Mouse (Mus musculus) left cerebral cortex, postnatal 14 days (tissue): ENCODE results near the gene Rasal1. TPM values are rescaled to one million over a fixed set of nuclear protein-coding genes. Genes with fewer than 3 reads are reported as not detected.

Source experiments
- DNase-seq, 2 experiments: peaks; one replicate each; pipeline ENCODE4 v3.0.0; 2021 to 2022; ENCODE audit warnings: low spot score in 2 of 2, mixed read lengths in 1 of 2
- intact Hi-C: fragments of 180-260 bp; cut with DNase I; formaldehyde crosslinking; loops from one replicate; pipeline ENCODE4 v1.15.1; 2025
- total RNA-seq, 2 experiments: library from RNA; stranded (reverse); gene quantifications; 2 replicates each; pipeline ENCODE4 v1.2.3; 2021

Rasal1 gene
- total RNA-seq, 2 experiments from 2014 or later: 94.2 to 107 TPM

- intact Hi-C loops: no loop called here
- DNase-seq: no peak
These were observed 55.8 kb downstream of the Rasal1 start for GRCm38 (mm10) chr5:120704421-120704820.

- intact Hi-C loops: no loop called here
- peak in 1 of 2 experiments; percentile 57 for DNase-seq
These were observed 57.9 kb downstream of the Rasal1 start for GRCm38 (mm10) chr5:120706541-120706940.

- DNase-seq: no peak
- intact Hi-C loops: no loop called here
These were observed 58.4 kb downstream of the Rasal1 start for GRCm38 (mm10) chr5:120706976-120707375.

GRCm38 (mm10) chr5:120710161-120710825 is 61.7 kb downstream of the Rasal1 start:
- intact Hi-C loops: no loop called here
- peak; percentile 49 to 58 for DNase-seq

GRCm38 (mm10) chr5:120710826-120711248 is 62.2 kb downstream of the Rasal1 start:
- peak; percentile 36 to 37 for DNase-seq
- intact Hi-C loops: loop anchor here (1.0 kb wide), 1 partner anchor 31 kb away; no protein-coding TSS in a partner anchor

- intact Hi-C loops: loop anchor here (1.0 kb wide), 1 partner anchor 31 kb away; no protein-coding TSS in a partner anchor
- DNase-seq: peak; percentile 81
These were observed 62.8 kb downstream of the Rasal1 start for GRCm38 (mm10) chr5:120711416-120711815.

- intact Hi-C loops: loop anchor here (1.0 kb wide), 1 partner anchor 32 kb away; no protein-coding TSS in a partner anchor
- DNase-seq: no peak
These were observed 63.2 kb downstream of the Rasal1 start, which contains the start of gene Dtx1 for GRCm38 (mm10) chr5:120711827-120712226. Gene Dtx1, minus strand, starts transcription at chr5:120711927.

- DNase-seq: peak in 1 of 2 experiments; percentile 59
- intact Hi-C loops: no loop called here
These were observed 64.1 kb downstream of the Rasal1 start for GRCm38 (mm10) chr5:120712721-120713120.

GRCm38 (mm10) chr5:120714314-120714713 is 65.7 kb downstream of the Rasal1 start:
- intact Hi-C loops: no loop called here

GRCm38 (mm10) chr5:120717136-120717535 is 68.5 kb downstream of the Rasal1 start:
- intact Hi-C loops: no loop called here
- peak in 1 of 2 experiments; percentile 30 for DNase-seq

More at GRCm38 (mm10) chr5:120714314-120714713, 65.7 kb downstream of the Rasal1 start:
- DNase-seq: peak; percentile 80 to 86

GRCm38 (mm10) chr5:120718600-120719378 is 70.2 kb downstream of the Rasal1 start:
- no peak for DNase-seq
- intact Hi-C loops: no loop called here

GRCm38 (mm10) chr5:120721005-120721404 is 72.4 kb downstream of the Rasal1 start:
- intact Hi-C loops: no loop called here

GRCm38 (mm10) chr5:120725811-120726455 is 77.3 kb downstream of the Rasal1 start:
- intact Hi-C loops: no loop called here
- no peak for DNase-seq

More at GRCm38 (mm10) chr5:120721005-120721404, 72.4 kb downstream of the Rasal1 start:
- DNase-seq: no peak

Other genes starting within 250 kb of the Rasal1 start
- under 1 TPM in 1 of 2 experiments, not detected in 1; 0.27 TPM for gene Lhx5, start 217.1 kb upstream of the Rasal1 start, total RNA-seq
- gene Sdsl, start 176.0 kb upstream of the Rasal1 start, total RNA-seq: 1 to 10 TPM; 5.1 to 5.4 TPM
- gene Sds, start 172.3 kb upstream of the Rasal1 start, total RNA-seq: not detected
- 10 to 100 TPM; 77.4 to 81.8 TPM for gene Plbd2, start 145.2 kb upstream of the Rasal1 start, total RNA-seq
- 1 to 10 TPM; 5.2 to 5.4 TPM for gene Slc8b1, start 137.6 kb upstream of the Rasal1 start, total RNA-seq
- gene Tpcn1, start 60.1 kb upstream of the Rasal1 start, total RNA-seq: 10 to 100 TPM; 47.7 to 50.0 TPM
- under 1 TPM; 0.22 to 0.59 TPM for gene Iqcd, start 59.8 kb upstream of the Rasal1 start, total RNA-seq
- 10 to 100 TPM; 31.5 to 32.4 TPM for gene Rita1, start 36.2 kb upstream of the Rasal1 start, total RNA-seq
- 10 to 100 TPM; 44.5 to 48.0 TPM for gene Ddx54, start 36.1 kb upstream of the Rasal1 start, total RNA-seq
- not detected for gene Cfap73, start 14.6 kb upstream of the Rasal1 start, total RNA-seq
- gene Dtx1, start 63.1 kb downstream of the Rasal1 start, total RNA-seq: 10 to 100 TPM; 72.6 to 80.1 TPM
- gene Oas2, start 101.0 kb downstream of the Rasal1 start, total RNA-seq: under 1 TPM in 1 of 2 experiments, not detected in 1; 0.40 TPM
- gene Oas3, start 128.8 kb downstream of the Rasal1 start, total RNA-seq: not detected
- gene Oas1e, start 146.7 kb downstream of the Rasal1 start, total RNA-seq: not detected
- gene Oas1c, start 163.7 kb downstream of the Rasal1 start, total RNA-seq: under 1 TPM; 0.59 to 0.87 TPM
- gene Oas1f, start 198.6 kb downstream of the Rasal1 start, total RNA-seq: not detected
- gene Oas1h, start 212.6 kb downstream of the Rasal1 start, total RNA-seq: not detected
- gene Oas1g, start 238.8 kb downstream of the Rasal1 start, total RNA-seq: not detected